Mouse (Mus musculus) megakaryocyte, adult 5-6 weeks (primary cell): ENCODE results near the gene Vac14. TPM values are rescaled to one million over a fixed set of nuclear protein-coding genes. Genes with fewer than 3 reads are reported as not detected.

Experiments used
- ATAC-seq: 2 replicates; pipeline ENCODE4 v1.8.0; 2016; ENCODE audit warnings: mild to moderate bottlenecking, inconsistent platforms; ENCODE audit not compliant: poor library complexity, severe bottlenecking
- total RNA-seq, 2 experiments: library from RNA; stranded (forward) in 1 of 2; stranded (reverse) in 1 of 2; fragments of 153-499, 151-499 nt in 1 of 2; fragments of 221-1000, 200-1000 nt in 1 of 2; gene quantifications; 2 replicates each; pipeline versions ENCODE4 v1.2.3 to v1.2.4; 2015 to 2017

Gene Vac14
- total RNA-seq, 2 experiments from 2014 or later: 25.5 to 36.1 TPM

DNA sequence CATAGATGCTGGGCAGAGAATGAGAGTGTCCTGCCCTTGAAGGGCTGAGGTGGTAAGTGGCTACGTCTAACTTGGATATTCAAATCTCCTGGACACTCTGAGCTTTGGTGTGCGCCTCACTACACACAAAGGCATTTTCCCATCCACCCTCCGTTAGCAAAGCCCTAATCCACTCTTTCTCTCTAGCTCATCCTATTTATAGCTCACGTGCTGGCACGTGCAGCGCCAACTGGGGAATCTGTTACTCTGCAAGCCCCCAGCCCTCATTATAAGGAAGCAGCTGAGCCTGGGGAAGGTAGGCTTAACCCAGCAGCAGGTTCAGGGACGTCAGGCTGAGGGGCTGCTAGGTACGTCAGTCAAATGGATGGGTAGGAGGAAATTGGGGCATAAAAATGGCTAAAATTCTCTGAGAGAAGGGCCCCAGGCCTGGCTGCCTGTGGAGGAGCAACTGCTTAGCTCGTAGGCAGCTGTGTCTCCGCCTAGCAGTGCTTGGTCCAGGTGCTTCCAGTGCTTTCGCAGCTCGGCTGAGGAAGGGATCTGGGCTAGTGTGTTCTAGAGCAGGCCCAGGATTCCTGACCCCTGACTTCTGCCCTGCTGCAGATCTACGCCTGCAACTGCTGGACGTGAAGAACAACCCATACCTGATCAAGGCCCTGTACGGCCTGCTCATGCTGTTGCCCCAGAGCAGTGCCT, 96.6 kb downstream of the Vac14 start:
- ATAC-seq: no peak

- ATAC-seq: no peak
Observed at GRCm38 (mm10) chr8:110716075-110716474, 97.7 kb downstream of the Vac14 start.

- ATAC-seq: no peak
Observed at GRCm38 (mm10) chr8:110717131-110717530, 98.7 kb downstream of the Vac14 start.

DNA sequence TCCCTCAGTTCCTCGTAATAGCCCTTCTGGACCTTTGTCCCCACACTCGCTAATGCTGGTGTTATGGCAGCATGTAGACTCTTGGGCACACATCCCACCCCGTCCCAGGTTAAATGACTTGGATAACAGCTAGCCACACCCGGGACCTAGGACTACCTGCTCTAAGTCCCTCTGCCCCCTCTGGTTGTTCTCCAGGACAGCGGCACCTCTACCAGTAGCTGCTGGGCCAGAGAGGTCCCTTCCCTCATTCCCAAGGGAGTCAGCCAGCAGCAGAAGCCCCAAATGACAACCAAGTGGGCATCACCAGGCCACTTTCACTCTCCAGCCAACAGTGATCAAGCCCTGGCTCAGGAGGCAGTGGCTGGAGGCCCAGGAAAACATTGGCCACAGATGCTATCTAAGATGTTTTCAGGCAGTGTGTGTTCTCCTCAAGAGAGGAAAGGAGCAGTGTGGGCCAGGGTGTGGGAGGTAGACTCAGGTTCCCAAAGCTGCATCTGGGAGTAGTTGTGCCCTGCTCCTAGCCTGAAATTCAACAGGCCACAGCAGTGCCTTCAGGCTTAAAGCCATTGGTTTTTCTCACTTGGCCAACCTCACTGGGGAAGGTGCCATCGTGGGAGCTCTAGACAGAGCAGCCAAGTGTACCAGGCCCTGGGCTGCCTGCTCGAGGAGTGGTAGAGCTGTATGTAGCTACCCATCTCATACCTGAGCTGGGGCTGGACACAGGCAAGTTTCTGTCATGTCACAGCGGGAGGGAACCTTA, 100.0 kb downstream of the Vac14 start:
- ATAC-seq: no peak

GRCm38 (mm10) chr8:110718969-110719670, 100.7 kb downstream of the Vac14 start:
- peak; percentile 17; the same call in 1 of the 2 replicates for ATAC-seq

DNA sequence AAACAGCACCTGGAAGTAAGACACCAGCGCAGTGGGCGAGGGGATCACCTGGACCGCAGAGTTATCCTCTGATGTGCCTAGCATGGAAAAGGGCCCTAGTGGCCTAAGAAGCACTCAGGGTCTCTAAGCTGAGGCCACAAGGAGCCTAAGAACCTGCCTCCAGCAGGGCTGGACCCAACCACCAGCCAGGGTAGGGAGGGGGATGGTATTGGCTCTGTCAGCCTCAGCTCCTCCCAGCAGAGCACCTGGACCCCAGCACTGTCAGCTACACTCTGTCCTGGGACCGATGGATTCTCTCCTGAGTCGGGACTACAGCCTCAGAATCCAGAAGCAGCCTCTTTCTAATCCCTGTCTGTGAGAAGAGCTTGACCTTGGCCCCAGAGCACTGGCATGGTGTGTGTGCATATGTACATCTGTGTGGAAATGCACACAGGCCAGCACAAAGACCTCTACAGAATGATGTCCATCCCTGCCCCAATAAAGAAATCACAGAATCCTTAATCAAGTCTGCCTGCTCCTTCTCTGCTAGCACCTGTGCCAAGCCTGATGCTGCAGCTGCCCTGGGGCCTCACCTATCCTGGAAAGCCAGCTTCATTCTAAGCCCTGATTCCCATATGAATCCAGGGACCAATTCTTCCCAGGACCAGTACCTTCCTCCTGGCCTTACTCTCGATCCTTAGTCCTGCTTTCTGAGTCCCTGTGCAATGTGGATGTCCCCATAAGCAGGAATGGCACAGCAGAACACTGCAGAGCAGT, 101.7 kb downstream of the Vac14 start:
- ATAC-seq: no peak

- no peak for ATAC-seq
Observed at GRCm38 (mm10) chr8:110720685-110721598, 102.6 kb downstream of the Vac14 start, which contains the start of gene Mtss1l. Gene Mtss1l, plus strand, starts transcription at chr8:110721476.

GRCm38 (mm10) chr8:110721606-110722413, 103.4 kb downstream of the Vac14 start:
- ATAC-seq: no peak

DNA sequence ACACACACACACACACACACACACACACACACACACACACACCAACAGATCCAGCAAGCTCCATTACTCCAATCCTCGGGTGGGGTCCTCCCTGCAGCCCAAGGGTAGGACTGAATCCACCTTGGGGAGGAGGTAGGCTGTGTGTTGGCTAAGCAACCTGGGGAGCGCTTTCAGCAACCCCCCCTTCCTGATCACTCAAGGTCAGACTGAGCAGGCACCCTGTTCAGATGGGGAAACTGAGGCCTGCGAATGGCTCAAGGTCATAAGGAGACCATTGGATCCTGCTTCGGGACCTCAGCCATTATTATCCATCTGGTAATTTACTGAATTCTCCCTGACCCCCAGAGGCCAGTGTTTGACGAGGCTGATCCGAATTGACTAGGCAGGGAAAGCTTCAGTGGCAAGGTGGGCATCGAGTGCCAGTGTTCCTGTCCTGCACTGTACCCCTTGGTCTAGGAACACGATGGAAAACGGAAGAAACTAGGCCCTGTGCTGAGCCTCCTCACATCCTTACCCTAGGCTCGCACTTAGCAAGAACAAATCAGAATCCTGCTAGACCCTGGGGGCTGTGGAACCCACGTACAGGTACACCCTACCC, 104.1 kb downstream of the Vac14 start:
- ATAC-seq: no peak

DNA sequence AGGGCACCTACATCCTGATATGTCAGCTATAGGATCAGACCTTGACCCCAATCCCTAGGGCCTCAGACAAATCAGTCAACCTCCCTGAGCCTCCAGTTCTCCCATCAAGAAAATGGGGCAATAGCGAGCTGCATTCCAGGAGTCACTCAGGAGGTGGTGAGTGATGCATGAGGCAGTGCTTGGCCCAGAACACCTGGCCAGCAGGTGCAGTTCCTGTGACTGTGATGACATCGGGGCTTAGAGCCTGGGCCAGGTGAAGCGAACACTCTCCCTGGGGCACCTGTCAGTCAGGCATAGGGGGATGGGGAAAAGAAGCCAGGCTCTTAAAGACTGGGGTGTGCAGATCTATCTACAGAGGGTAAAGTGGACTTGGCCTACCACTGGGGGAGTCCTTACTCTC, 106.1 kb downstream of the Vac14 start:
- ATAC-seq: no peak

DNA sequence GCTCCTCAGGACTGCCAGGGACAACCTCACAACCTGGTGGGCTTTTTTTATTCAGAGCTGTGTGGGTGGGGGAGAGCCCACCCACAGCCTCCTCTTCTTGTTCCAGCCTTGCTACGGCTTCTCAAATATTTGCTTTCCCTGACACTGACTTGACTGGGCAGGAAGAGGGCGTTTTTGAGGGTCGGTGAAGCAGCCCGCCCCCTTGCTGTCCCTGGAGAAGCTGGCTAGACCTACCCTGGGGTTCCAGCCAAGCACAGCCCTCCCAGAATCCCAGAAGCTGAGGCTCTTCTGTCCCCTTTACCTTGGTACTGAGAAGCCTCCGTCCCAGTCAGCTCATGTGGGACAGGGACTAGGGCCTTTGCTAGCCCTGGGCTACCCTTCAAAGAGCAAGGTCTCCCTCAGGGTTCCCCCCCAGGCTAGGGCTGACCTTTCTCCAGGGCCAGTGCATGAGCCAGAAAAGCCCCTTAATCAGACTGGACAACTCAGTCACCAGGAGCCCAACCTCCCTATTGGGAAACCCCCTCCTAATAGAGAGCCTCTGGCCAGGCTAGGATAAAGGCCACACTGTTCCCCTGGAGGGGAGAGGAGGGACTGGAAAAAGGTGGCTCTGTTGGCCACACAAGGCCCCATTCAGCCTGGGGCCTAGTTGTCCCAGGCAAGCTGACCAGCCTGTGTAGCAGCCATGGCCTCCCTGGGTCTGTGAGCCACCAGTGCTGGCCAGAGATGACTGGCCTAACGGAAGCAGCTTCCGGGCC, 106.9 kb downstream of the Vac14 start:
- ATAC-seq: no peak

GRCm38 (mm10) chr8:110726893-110727292, 108.5 kb downstream of the Vac14 start:
- ATAC-seq: peak; percentile 51; the same call in 1 of the 2 replicates

DNA sequence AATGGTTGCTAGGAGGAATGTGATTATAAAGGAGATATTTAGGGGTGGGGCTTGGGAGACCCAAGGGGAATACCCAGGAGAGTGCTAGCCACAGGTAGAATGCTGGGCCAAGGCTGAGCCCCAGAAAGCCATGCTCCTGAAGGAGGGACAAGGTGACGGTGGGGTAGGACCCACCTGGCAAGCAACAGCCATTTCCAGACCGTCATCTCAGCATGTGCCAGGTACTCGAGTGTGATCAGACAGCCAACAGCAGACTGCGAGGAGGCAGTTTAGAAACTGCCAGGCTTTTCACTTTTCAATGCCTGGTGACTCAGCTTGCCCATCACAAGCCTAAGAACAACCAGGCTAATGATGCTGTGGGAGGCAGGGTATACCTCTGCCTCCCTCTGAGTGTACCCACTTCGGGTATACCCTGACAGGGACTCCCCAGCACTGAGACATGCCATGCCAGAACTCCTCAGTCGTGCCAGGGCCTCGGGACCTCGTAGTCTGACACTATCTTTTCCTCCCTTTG, 113.0 kb downstream of the Vac14 start:
- ATAC-seq: no peak

DNA sequence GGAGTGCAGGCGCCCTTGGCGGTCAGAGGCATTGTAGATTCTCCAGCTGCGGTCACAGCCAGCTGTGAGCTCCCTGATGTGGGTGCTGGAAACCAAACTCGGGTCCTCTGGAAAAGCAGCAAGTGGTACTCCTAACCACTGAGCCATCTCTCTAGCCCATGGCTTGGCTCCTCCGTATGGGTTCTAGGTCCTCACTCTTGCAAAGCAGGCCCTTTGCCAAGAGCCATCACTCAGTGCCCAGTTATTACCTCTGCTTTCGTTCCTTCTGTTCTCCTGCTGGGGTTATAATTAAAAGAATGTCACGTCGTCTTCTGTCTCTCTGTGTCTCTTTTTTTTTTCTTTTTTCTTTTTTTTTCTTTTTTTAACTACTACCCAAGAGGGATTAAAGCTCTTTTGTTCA, 114.7 kb downstream of the Vac14 start:
- ATAC-seq: no peak

- no peak for ATAC-seq
Observed at GRCm38 (mm10) chr8:110738591-110739195, 120.3 kb downstream of the Vac14 start.

- ATAC-seq: no peak
Observed at GRCm38 (mm10) chr8:110740629-110741175, 122.3 kb downstream of the Vac14 start.
